Mouse (Mus musculus) heart, adult 8-10 months (tissue): ENCODE measurements around the gene Zfp354c. TPM values are rescaled to one million over a fixed set of nuclear protein-coding genes. Genes with fewer than 3 reads are reported as not detected.

Source experiments
- DNase-seq: peaks from one replicate; pipeline ENCODE4 v3.0.0; 2022; ENCODE audit warnings: low spot score
- total RNA-seq, 4 experiments: library from RNA; stranded (reverse); gene quantifications; 2 replicates each; pipeline ENCODE4 v1.2.4; 2022

Gene Zfp354c
- total RNA-seq, result 1 to 10 TPM; 2.3 to 3.6 (median 2.5) TPM

DNA sequence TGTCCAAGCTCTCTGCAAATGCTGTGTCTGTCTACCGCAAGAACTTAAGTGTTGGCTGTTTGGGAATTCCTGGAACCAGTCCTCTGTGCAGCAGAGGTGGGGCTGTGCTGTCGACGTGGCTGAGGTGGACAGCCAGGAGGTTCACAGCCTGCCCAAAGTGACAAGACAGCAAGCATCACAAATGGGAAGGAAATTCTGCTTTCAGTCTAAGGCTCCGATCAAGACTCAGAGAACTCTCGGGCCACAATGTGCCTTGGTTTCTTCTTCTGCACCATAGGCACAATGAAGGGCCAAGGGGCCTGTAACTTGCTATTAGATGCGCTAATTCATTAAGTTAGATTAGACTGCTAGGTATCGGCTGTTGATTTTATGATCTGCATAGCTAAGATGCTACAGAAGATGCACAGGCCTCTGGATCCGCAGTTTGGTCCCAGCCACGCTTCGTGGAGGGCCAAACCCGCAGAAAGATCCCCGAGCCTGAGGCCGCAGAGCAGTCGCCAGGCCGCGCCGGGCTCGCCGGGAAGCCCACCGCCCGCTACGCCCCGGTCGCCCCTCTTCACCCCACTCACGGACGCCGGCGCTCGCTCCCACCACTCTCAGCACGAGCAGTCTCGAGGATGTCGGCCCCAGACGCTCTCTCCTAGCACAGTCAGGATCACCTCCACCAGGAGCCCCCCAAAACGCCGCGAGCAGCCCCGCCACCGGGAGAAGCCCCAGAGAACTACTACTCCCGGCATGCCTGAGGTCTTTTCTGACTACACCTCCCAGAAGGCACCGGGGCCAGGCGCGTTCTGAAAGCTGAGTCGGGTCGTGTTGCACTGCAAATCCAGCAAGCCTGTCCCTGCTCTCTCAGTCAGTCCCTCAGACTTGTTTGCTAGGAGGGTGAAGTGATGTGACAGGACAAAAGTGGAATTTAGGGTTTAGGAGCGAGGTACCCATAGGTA, at the start of gene Zfp354c:
Gene Zfp354c (minus strand): TSS at position 715 of the 944 bp plus-strand sequence.
- peak; percentile 87 for DNase-seq

DNA sequence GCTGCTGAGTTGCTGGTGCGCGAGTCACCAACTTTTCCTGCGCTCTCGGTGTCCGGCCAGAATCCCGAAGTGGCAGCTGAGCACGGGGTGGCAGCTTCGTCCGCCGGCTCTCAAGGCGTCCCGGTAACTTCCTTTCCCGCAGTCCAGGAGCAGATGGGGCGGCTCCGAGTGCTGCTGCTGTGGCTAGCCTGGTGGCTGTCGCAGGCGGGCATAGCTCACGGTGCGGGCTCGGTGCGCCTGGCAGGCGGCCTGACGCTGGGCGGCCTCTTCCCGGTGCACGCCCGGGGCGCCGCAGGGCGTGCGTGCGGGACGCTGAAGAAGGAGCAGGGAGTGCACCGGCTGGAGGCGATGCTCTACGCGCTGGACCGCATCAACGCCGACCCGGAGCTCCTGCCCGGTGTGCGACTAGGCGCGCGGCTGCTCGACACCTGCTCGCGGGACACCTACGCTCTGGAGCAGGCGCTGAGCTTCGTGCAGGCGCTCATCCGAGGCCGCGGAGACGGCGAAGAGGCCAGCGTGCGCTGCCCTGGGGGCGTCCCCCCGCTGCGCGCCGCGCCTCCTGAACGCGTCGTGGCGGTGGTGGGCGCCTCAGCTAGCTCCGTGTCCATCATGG, 23.6 kb upstream of the Zfp354c start:
- no peak for DNase-seq

DNA sequence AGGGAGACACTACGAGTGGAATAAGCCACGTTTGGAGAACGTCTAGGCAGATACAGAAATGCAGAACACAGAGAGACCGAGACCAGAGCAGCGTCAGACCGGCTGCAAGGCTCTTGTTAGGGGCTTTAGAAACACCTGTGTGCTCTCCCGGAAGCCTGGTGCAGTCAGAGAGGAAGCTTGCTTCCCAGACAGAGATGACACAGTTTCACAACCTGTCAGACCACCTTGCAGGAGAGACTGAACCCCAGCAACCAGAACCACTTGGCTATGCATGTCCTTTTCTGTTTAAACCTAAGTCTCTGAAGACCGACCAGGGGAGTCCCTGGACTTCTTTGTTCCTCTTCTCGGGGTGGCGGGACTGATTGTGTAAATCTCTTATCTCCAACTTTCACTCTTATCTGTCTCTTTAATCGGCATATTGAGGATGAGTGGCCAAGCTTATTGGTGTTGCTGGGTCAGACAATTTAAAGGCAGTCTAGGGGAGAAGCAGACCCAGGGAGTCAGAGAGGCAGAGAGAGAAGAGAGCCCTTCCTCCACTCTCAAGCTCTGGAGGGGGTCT, 22.7 kb upstream of the Zfp354c start, which contains the start of gene Grm6:
Gene Grm6 (plus strand): TSS at position 509 of the 559 bp plus-strand sequence.
- DNase-seq, result no peak

DNA sequence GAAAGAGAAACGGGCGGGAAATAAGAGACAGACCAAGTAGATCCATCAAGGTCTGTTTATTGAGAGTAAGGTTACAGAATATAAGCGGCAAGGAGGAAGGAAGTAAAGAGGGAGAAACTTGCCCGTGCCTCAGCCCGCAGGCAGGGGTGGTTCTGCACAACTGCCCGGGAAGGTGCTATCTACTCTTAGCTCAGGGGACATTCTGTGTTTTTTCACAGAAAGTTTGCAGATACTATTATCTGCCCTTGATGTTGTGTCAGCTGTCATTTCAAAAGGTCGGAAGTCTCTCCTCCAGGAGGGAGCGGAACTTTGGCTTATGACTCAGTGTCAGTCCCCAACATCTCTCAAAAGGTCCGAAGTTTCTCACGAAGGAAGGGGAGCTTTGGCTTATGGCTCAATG, 21.8 kb upstream of the Zfp354c start:
- no peak for DNase-seq

DNA sequence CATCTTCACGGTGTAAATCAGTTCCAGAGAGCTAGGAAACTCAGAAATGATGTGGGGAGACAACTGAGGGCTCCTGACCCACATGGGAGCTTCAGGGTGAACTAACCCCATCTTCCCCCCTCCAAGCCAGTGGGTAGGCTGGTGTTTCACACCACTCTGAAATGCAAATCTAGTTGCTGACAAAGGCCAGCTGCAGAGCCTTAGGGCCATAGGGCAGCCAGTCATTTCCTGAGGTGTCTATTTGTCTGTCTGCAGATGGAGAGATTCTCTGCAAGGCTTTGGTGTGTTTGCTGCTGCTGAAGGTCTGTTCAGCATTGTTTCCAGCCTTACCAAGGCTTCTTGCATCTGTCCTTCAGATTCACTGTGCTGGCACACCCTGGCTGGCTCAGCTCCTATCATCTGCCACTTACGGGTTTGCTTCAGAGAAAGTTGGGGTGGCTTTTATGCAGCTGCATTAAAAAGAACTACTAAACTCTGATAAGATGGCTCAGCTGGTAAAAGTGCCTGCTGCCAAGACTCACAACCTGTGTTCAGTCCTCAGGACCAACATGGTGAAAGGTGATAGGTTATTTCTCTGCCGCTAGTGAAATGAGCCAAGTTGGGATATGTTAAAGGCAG, 21.1 kb upstream of the Zfp354c start:
- no peak for DNase-seq

DNA sequence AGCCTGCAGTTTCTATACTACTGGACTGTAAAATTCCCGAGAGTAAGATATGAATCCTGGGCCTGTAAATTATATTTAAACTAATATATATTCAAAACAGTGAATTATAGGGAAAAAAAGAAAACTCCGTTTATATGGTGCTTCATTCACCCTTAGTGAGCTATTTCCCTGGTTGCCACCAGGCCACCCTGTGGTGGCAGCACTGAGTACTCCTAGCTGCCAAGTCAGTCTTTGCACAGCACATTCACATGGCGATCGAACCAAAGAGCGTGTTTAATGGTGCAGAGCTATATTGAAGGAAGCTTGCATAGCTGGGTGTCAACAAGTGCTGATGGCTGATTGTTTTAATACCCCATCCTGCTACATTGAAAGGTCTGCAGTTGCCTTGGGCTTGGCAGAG, 19.5 kb upstream of the Zfp354c start:
- no peak for DNase-seq

DNA sequence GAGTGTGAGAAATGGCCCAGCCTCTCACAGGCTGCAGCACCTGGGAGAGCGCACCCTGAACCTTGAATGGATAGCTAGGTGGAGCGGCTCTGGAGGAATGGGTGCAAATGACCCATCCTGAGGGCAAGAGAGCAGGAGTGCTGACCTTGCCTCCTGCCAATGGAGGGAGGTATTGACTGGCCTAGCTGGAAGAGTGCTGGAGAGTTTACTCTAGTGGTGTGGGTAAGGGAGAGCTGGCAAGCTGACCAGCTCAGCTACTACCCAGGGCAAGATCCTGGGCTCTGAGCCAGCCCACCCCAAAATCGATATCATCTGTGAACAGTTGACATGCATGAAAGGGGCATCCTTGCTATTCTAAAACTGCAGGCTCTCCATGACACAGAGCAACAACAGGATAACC, 18.4 kb upstream of the Zfp354c start:
- no peak for DNase-seq

DNA sequence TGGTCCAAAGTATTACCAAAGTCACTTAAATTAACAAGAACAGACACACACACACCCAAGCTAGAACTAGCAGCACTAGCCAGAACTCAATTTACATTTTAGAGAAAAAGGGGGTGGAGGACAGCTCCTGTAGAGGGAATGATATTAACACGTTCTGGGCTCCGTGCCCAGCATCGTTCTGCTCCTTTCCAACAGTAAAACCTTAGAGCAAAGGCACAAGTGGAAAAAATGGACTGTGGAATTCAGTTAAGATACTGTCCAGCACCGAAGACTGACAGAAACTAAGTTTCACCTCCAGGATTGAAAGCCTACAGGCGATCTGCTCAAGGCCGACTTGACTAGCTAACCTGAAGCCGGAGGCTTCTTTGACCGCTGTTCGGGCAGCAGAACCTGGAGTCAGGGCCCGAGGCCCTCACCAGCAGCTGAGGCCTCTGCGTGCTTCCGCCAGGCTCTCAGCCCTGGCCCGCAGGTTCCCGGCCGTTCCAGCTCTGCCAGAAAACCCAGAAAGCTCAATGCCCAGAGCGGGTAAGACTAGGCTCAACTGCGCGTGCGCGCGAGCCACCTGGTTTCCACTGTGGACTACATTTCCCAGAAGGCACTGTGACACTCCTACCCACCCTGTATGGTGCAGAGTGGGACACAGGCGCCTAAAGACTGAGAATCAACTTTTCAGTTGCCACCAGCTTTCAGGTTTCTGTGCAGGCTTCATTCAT, 13.7 kb upstream of the Zfp354c start, which contains the start of gene Zfp879:
Gene Zfp879 (minus strand): TSS at position 530 of the 713 bp plus-strand sequence.
- DNase-seq, result peak; percentile 86

DNA sequence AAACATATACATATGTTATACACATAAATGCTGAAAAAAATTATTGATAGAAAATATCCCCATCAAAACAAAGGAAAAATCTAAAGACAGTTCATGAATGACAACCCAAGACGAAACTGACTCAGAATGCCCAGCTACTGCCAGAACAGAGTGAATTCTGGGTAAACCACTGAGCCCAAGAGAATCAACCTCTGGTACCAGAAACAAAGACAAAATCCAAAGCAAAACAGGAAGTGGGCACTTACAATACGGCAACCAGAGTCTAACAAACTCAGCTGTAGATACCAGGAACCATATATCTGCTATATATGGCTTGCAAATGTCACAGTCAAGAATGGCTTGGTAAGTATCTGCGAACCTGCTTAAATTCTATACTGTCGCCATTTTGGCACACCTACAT, 8.2 kb upstream of the Zfp354c start:
- no peak for DNase-seq

DNA sequence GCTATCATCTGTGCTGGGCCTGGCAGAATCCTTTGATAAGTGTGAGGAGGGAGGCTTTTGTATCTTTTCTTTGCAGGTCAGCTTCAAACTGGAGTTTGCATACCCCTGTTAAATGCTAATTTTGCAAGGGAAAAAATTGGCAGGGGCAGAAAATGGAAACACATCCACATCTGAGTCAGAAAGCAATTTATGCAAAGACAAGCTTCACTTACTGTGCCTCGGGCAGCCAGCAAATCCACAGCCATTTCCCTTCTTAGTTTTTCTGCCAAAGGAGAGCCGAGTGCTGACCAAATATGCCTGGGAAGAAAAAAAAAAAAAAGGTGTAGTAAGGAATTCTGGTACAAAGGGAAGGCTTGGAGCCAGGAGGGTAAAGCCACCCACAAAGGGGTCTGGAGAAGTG, 1.3 kb downstream of the Zfp354c start:
- DNase-seq, result no peak

DNA sequence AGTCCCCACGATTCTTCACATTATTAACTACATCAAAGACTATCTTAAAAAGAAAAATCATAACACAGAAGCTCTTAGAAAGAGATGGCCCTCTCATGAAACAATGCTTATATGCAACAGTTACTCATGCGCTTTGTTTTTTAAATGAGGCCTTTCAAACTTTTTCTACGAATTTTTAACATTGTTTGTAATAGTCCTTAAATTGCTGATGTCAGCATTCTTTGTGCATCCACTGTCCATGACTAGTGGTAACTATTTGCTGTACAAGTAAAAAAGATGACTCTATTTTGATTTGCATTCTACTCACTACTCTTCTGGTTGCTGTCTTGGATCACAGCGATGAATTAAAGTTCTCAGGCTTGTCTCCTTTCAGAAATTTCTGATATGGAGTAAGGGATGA, 13.3 kb downstream of the Zfp354c start:
- no peak for DNase-seq

DNA sequence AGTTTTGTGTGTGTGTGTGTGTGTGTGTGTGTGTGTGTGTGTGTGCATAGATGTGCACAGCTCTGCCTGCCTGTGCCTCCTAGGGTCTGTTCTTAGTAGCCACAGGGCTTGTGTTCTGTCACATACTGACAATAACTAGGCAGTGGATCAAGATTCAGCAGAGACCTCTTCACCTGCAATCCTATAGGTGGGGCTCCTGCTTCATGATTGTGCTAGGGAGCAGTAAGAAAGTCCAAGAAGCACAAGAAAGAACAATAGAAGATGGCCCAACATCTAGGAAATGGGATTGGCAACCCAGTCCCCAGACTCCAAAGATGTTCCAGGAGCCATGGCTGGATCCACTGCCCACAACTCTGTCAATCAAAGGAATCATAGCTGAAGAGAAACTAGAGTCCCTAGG, 28.7 kb downstream of the Zfp354c start:
- DNase-seq, result no peak

DNA sequence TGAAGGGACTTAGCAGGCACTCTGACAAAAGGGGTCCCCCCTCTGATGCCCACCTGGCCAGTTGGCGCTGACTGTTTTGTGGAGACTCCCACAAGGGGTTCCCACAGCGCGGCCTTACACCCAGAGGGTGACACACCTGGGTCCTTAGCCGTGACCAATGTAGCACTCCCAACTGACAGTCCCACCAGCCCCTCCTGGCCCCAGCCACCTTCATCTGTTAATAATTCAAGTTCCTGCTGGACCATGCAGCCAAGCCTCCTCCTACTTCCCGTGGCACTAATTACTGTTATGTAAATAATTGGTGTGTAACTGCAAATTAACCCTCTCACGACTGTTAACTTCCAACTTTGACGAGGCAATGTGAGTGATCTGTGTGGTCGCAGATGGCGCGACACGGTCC, 29.9 kb downstream of the Zfp354c start:
- no peak for DNase-seq

DNA sequence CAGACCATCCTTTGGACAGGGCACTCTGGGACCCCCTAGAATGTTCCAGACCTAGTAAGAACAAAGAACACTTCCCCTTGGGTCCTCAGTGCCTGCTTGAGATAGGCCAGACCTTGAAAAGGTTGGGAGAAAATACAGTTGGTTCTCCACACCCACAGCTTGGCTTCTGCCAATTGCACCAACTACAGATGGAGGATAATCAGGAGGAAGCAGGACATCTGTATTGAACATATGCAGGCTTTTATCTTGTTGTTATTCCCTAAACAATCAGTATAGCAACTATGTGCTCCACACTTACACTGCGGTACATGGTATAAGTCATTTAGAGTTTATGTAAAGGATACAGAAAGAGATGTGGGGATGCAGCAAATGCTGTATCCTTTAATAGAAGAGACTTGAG, 56.5 kb downstream of the Zfp354c start:
- DNase-seq, result no peak

DNA sequence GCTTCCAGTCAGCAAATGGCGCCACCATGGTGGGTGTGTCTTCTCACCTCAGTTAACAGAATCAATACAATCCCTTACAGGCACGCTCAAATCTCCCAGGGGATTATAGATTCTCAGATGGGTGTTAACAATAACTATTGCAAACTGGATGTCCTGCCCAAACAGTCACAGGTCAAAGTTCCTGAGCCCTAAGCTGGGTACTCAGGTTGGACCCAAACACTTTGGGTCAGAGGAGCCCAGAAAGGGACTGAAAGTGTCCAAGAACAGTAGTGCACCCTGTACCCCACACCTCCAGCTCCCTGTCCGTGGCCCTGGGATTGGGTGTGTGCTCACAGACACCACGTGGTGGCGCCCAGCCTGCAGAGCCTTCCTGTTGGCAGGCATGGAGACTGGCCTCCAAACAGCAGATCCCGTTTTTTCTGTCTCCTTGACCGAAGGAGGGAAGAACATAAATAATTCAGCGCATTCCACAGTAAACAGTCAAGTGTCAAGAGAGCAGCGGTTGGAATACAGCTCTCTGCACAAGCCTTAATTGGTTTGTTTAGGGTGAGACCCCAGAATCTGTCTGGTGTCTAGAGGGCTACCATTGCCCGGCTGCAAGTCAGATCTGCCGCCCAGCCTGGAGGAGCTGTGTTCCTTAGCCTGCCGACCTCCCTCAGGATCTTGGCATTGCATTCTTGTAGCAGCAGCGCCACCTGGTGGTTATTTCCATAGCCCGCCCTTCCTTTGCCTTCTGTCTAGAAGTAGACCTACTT, 58.4 kb downstream of the Zfp354c start:
- peak; percentile 89 for DNase-seq

DNA sequence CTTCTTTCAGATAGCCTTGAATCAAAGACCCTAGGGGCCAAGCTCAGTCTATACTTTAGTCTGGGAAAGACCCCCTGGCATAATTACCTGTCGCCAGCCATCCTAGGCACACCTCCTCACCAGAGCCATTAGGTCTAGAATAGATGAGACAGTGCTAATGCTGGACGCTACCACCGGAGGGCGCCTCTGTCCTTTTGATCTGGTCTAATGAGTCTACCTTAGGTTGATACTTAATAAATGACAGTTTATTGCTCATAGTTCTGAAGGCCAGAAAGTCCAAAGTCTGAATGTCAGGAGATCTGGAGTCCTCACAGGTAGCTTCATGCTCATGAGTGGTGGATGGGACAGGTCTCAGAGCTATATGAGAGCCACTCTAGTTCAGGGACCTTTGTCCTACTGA, 60.5 kb downstream of the Zfp354c start:
- no peak for DNase-seq

DNA sequence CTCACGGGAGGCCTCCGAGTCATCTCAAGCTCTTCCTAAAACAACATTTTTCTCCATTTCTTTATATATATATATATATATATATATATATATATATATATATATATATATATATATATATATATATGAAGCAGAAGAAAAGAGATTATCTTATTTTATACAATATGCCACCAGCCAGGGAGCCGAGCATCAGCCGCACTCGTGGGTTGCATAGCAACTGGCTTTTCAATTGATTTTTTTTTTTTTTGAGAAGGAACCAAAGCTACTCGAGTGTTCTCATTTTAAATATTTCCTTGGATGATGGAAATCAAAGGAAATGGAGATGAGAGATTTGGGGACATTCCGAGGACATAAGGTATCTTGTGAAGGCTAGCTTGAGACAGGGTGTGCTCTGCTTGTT, 61.1 kb downstream of the Zfp354c start:
- DNase-seq, result no peak
